13 mouse cellular contexts compared by ENCODE assay signal in the genomic region with DNA sequence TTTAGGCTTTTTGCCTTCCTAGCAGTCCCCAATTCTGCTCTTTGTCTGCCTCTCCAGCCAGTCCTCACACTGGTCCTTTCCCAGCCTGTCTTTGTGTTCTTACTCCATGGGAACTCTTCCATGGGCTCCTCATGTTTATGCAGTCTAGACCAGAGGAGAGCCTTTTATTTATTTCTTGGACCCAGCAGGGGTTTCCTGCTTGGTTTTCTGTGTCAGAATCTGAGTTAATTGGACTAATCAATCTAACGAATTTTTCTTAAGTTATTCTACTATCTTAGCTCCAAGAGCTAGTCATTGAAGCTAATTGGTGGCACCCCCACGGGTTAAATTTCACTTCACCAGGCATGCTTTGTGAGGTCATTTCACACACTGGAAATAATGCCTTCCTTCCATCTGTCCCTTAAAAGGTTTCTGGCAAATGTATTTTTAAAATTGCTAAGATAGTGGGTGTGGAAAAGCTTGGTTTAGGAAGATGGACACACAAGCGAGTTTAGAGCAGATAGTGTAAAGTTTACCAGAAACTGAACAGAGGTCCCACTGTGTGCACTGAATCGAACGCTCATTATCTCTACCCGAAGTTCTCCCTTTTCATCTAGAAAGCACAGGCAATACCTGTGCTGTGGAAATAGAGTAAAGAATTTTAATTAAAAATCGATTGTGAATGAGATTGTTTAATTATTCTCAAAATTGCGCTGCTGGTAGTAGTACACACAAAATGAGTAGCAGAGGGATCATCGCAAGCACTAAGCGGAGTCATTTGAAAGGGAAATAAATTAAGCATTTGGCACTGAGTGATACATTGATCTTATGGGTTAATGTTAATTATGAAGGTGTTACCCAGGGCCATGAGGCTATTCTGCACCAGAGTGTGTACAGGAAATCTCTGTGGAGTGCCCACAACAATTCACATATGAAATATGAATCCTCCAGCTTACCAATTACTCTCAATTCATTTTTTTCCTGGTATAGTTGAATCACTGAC.
DNase-seq lines count a peak whose midpoint lies in the region; ATAC-seq and TF ChIP-seq lines count a peak whose summit lies in the region.
"Had no signal": no experiment of that assay in that cellular context is flagged by ENCODE, and none has a peak within 500 bp of the region (broad histone marks: within the 10 kb centered on the region; RNA-seq: fewer than 3 reads in every experiment).

No protein-coding gene starts in this region.

- DNase-seq in layer of hippocampus, adult 2 months (ENCODE audit: low spot score in 2 of 2) = peak in 1 of 2 experiments; percentile 58
- no peak for DNase-seq in layer of hippocampus, adult 18-20 months (ENCODE audit: low spot score in 2 of 2)
- DNase-seq in midbrain, embryonic 11.5 days (ENCODE audit: low spot score, missing footprints) = no peak
- DNase-seq in retina, postnatal 1 day = peak; percentile 85
- no peak for DNase-seq in yolk sac, embryonic 10.5 days (ENCODE audit: low spot score)
- DNase-seq: adrenal gland, postnatal 36 days; kidney, adult 18-20 months had no signal

- no peaks in the 10 kb centered on the region for H3K27me3 ChIP-seq in forebrain, embryonic 15.5 days
- no peaks in the 10 kb centered on the region for H3K27me3 ChIP-seq in midbrain, embryonic 11.5 days (ENCODE audit: control insufficient read depth, insufficient read depth, low read length)
- H3K27me3 ChIP-seq in heart, embryonic 11.5 days (ENCODE audit: control insufficient read depth, insufficient read depth, low read length) = no peaks in the 10 kb centered on the region
- no peaks in the 10 kb centered on the region for H3K27me3 ChIP-seq in heart, embryonic 12.5 days (replicated peaks)
- H3K27me3 ChIP-seq: heart, embryonic 15.5 days had no signal

- peaks cover 19% of the 10 kb centered on the region for H3K4me1 ChIP-seq in forebrain, embryonic 15.5 days
- H3K4me1 ChIP-seq in midbrain, embryonic 11.5 days (ENCODE audit: control insufficient read depth, insufficient read depth, low read length) = no peaks in the 10 kb centered on the region
- H3K4me1 ChIP-seq in heart, embryonic 11.5 days (ENCODE audit: control insufficient read depth, insufficient read depth, low read length) = no peaks in the 10 kb centered on the region
- H3K4me1 ChIP-seq in heart, embryonic 12.5 days (replicated peaks) = no peaks in the 10 kb centered on the region
- H3K4me1 ChIP-seq: heart, embryonic 15.5 days had no signal

- ATAC-seq in forebrain, embryonic 15.5 days (replicated peaks) = peak; percentile 99
- ATAC-seq in midbrain, embryonic 11.5 days (ENCODE audit: low FRiP score) = peak; percentile 77
- no peak for ATAC-seq in heart, embryonic 11.5 days (replicated peaks; ENCODE audit: insufficient number of reproducible peaks, low FRiP score, low TSS enrichment)
- no peak for ATAC-seq in heart, embryonic 12.5 days (ENCODE audit: insufficient number of reproducible peaks, low FRiP score)

- 9% methylated on average over 10 of the region's 10 CpGs for WGBS in forebrain, embryonic 15.5 days
- 73% methylated on average over 10 of the region's 10 CpGs for WGBS in midbrain, embryonic 11.5 days
- 71% methylated on average over 10 of the region's 10 CpGs for WGBS in heart, embryonic 11.5 days (ENCODE audit: insufficient replicate concordance)
- WGBS in heart, embryonic 12.5 days = 69% methylated on average over 10 of the region's 10 CpGs

- TF ChIP-seq CTCF in layer of hippocampus, adult 2 months (conservative IDR thresholded peaks at IDR 0.05) = no peak

- H3K4me2 ChIP-seq in forebrain, embryonic 15.5 days (replicated peaks) = no peak overlapping the region
- no peak overlapping the region for H3K4me2 ChIP-seq in midbrain, embryonic 11.5 days
- H3K4me2 ChIP-seq in heart, embryonic 11.5 days = no peak overlapping the region
- no peak overlapping the region for H3K4me2 ChIP-seq in heart, embryonic 12.5 days
- H3K4me2 ChIP-seq: heart, embryonic 15.5 days had no signal

- H3K9me3 ChIP-seq in forebrain, embryonic 15.5 days = no peaks in the 10 kb centered on the region
- no peaks in the 10 kb centered on the region for H3K9me3 ChIP-seq in midbrain, embryonic 11.5 days (ENCODE audit: control insufficient read depth, low read length)
- no peaks in the 10 kb centered on the region for H3K9me3 ChIP-seq in heart, embryonic 11.5 days (replicated peaks; ENCODE audit: control insufficient read depth, low read length)
- no peaks in the 10 kb centered on the region for H3K9me3 ChIP-seq in heart, embryonic 12.5 days (replicated peaks)
- H3K9me3 ChIP-seq: heart, embryonic 15.5 days had no signal

- H3K9ac ChIP-seq in forebrain, embryonic 15.5 days (replicated peaks) = no peak overlapping the region
- no peak overlapping the region for H3K9ac ChIP-seq in midbrain, embryonic 11.5 days (ENCODE audit: low read length)
- H3K9ac ChIP-seq in heart, embryonic 11.5 days (ENCODE audit: low read depth, low read length) = no peak overlapping the region
- no peak overlapping the region for H3K9ac ChIP-seq in heart, embryonic 12.5 days
- H3K9ac ChIP-seq: heart, embryonic 15.5 days; liver, embryonic 14.5 days had no signal

- H3K4me3 ChIP-seq in layer of hippocampus, adult 2 months = no peak overlapping the region
- H3K4me3 ChIP-seq in forebrain, embryonic 15.5 days = no peak overlapping the region
- H3K4me3 ChIP-seq in midbrain, embryonic 11.5 days (ENCODE audit: low read depth, low read length) = no peak overlapping the region
- no peak overlapping the region for H3K4me3 ChIP-seq in heart, embryonic 11.5 days (ENCODE audit: low read depth, low read length)
- no peak overlapping the region for H3K4me3 ChIP-seq in heart, embryonic 12.5 days
- H3K4me3 ChIP-seq: heart, embryonic 15.5 days had no signal

- H3K36me3 ChIP-seq in forebrain, embryonic 15.5 days = no peaks in the 10 kb centered on the region
- no peaks in the 10 kb centered on the region for H3K36me3 ChIP-seq in midbrain, embryonic 11.5 days (ENCODE audit: control insufficient read depth, insufficient read depth, low read length)
- H3K36me3 ChIP-seq in heart, embryonic 11.5 days (ENCODE audit: control insufficient read depth, insufficient read depth, low read length) = no peaks in the 10 kb centered on the region
- H3K36me3 ChIP-seq in heart, embryonic 12.5 days = no peaks in the 10 kb centered on the region
- H3K36me3 ChIP-seq: heart, embryonic 15.5 days had no signal

- H3K27ac ChIP-seq in layer of hippocampus, adult 2 months = peak overlapping the region; percentile 36; the same call in 1 of the 2 replicates
- H3K27ac ChIP-seq in forebrain, embryonic 15.5 days (replicated peaks) = peak overlapping the region; percentile 75
- no peak overlapping the region for H3K27ac ChIP-seq in midbrain, embryonic 11.5 days (ENCODE audit: low read depth, low read length)
- H3K27ac ChIP-seq in heart, embryonic 11.5 days (ENCODE audit: low read depth, low read length) = no peak overlapping the region
- no peak overlapping the region for H3K27ac ChIP-seq in heart, embryonic 12.5 days (ENCODE audit: poor library complexity, severe bottlenecking)
- H3K27ac ChIP-seq: heart, embryonic 15.5 days; liver, embryonic 14.5 days; macrophage had no signal

Comparison
In these comparisons a context has a peak if more than half of its experiments do, and no peak if none do; other contexts are left out.
1. H3K27ac ChIP-seq: peak in layer of hippocampus, adult 2 months (single experiment) and forebrain, embryonic 15.5 days (single experiment); none in midbrain, embryonic 11.5 days (single experiment), heart, embryonic 11.5 days (single experiment) and heart, embryonic 12.5 days (single experiment).
2. ATAC-seq: peak in forebrain, embryonic 15.5 days (single experiment) and midbrain, embryonic 11.5 days (single experiment); none in heart, embryonic 11.5 days (single experiment) and heart, embryonic 12.5 days (single experiment).